Mouse (Mus musculus): Measurements from ENCODE around the gene Ttc17.

GRCm38 (mm10) chr2:94289169-94289568 is 117.3 kb downstream of the Ttc17 start:
- TF ChIP-seq EP300 (IDR thresholded peaks at IDR 0.05; ENCODE audit: insufficient read depth, low read depth, low read length): no peak
- no peak for TF ChIP-seq POLR2A (IDR thresholded peaks at IDR 0.05; ENCODE audit: insufficient read depth, low read depth, low read length)
- no peak for TF ChIP-seq CTCF (IDR thresholded peaks at IDR 0.05)
